Mouse (Mus musculus): Measurements from ENCODE around the gene Itgb7. TPM values are rescaled to one million over a fixed set of nuclear protein-coding genes. Genes with fewer than 3 reads are reported as not detected.

Gene Itgb7
- polyA plus RNA-seq, 2 experiments from 2014 or later, result 511 to 537 TPM

- ATAC-seq, result no peak
Measured at GRCm38 (mm10) chr15:102192820-102193386, 38.8 kb downstream of the Itgb7 start.

DNA sequence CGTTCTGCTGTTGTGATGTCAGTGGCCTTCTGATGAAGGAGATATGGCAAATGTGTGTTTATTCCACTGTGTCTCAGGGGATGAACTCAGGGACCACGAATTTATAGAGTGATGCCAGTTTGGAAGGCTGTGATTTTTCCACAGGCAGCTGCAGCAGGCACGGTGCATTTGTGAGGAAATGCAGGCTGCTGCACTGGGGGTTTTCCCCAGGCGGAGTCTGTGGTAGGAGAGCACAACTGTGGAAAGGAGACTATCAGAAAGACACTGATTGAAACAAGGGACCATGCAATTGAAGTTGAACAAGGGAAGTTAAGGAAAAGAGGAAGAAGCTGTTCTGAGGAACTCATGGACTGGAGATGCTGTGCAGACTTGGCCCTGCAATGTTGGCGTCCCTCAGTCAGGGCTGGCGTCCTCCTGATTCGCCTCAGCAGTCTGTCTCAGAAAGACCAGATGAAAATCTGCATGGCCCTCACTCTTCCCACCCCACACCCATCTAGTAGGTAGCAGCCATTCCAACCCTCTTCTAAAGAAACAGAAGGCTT lies 39.4 kb downstream of the Itgb7 start:
- no peak for ATAC-seq

DNA sequence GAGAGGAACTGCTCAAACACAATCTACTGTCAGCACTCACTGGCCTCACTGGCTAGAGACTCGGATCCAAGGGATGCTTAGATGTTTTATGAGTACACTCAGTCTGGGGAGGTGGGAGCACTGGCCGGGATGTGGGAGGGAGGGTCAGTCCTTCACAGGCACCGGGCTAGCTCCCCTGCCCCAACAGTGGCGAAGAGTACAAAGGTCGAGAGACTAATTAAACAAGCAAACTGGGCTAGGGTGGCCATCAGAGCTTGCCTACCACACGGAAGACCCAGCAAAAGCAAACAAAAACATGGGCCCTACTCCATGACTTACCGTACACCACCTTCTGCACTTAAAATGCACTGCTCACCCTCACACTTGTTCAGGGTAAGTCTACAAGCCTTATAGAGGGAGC lies 40.0 kb downstream of the Itgb7 start:
- ATAC-seq, result no peak

GRCm38 (mm10) chr15:102188883-102189282 lies 42.9 kb downstream of the Itgb7 start:
- no peak for ATAC-seq

- no peak for ATAC-seq
Measured at GRCm38 (mm10) chr15:102188096-102188495, 43.6 kb downstream of the Itgb7 start.

- ATAC-seq, result no peak
Measured at GRCm38 (mm10) chr15:102186239-102186638, 45.5 kb downstream of the Itgb7 start.

- no peak for ATAC-seq
Measured at GRCm38 (mm10) chr15:102183076-102183475, 48.7 kb downstream of the Itgb7 start.

DNA sequence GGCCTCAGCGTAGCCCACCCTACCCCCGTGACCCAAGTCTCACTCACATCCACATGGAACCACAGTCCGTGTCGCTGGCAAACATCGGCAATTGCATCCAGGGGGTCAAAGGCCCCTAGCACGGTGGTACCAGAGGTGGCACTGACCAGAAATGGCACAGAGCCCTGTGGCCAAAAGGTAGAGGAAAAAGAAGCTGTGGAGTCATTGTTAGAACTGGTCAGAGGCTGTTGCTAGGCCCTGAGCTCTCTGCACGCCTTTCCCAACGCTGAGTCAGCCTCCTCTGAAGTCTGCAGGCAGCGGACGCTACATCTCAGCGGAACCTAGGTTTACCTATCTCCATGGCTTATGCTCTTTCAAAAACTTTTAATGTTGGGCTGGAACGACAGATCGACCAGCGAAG lies 51.8 kb downstream of the Itgb7 start:
- no peak for ATAC-seq

GRCm38 (mm10) chr15:102179106-102179505 lies 52.6 kb downstream of the Itgb7 start:
- no peak for ATAC-seq

DNA sequence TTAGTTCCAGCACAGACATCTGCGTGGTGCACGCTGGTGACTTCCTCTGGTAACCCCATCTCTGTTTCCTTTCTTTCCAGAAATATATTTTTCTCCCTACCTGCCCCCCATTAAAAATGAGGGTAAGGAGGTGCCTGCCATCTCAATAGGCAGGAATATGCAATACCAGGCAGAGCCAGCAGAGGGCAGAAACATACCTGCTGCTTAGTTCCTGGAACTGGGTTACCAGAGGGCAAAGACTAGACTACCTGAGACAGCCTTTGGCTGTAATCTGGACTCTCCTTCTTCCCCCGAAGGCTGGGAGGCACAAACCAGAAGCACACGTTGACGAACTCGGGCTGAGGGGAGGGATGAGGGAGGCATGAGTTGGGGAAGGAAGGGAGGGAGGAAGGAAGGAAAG lies 53.5 kb downstream of the Itgb7 start:
- ATAC-seq, result peak; percentile 54

DNA sequence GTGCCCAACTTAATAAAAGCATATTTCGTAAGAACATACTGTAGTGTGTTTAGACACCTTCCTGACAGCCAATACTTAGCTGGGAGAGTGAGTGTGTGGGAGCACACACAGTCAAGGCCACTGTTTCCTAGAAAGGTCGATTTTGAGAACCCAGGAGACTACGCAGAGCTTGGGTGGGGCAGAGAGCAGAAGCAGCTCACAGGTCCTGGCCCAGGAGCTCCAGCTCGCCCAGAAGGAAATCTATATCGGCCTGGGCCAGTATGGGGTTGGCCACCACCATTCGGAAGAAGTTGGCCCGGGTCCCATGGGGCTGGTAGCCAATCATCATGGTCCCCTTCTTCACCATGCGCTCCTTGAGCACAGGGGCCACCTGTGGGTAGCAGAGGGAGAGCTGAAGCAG lies 54.3 kb downstream of the Itgb7 start:
- no peak for ATAC-seq

DNA sequence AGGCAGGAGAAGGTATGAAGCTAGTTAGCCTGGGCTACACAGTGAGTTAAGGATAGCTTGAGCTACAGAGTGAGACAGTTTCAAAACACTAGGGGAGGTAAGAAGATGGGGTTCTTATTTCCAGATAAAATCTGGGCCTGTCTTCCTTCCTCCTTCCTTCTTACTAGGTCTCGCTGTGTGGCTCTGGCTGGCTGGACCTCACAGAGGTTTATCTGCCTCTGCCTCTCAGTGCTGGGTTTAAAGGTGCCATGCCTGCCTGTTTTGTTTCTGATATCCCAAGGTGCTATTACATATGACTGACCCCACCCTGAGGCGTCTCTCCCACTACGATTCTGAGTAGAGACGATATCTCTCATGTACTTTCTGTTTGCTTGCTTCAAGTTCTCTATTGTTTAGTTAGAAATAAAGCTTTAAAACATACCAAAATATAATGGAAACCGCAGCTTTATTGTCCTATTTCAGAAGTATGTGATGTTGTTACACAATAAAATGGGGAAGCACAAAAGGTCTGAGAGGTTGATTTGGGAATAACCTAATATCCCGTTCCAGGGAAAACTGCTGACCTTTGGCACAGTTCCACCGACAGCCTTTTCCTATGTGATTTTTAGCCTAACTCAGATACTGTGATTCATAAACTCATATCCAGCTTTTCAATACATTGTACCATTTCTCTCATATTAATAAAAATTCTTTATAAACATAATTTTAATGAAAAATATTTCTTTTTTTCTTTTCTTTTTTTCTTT lies 55.0 kb downstream of the Itgb7 start:
- no peak for ATAC-seq

DNA sequence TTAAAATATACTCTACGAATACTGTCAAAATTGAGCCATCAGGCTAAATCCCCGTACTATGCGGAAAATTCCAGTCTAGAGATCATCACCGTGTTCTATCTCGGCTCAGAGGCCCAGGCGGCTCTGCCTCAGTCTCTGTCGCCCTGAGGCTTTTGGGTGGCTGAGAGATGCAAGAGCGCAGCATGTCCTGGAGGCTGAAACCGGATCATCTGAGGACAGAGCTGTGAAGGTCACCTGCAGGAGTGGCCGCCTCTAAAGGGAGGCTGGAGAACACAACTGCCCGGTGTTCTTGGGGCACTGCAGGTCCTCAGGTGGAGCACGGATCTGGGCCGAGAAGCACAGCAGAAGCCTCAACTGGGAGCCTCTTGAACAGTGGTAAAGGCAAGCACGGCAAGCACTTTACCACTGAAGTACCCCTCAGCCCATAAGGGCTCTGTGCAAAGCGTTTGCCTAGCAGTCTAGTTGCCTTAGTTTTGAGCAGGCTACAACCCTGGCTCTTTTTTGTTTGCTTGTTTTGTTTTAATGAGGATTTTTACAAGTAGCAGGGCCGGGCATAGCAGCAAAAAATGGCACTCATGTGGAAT lies 55.9 kb downstream of the Itgb7 start:
- no peak for ATAC-seq

- no peak for ATAC-seq
Measured at GRCm38 (mm10) chr15:102173581-102173980, 58.2 kb downstream of the Itgb7 start.

DNA sequence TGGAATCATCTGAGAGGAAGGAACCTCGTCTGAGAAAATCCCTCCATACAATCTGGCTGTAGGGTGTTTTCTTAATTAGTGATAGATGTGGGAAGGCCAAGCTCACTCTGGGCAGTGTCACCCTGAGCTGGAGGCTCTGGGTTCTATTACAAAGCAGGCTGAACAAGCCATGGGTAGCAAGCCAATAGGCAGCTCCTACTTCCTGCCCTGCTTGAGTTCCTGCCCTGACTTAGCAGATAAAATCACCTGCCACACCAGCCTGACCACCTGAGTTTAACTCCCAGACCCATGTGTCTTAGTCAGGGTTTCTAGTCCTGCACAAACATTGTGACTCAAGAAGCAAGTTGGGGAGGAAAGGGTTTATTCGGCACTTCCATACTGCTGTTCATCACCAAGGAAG lies 62.7 kb downstream of the Itgb7 start:
- no peak for ATAC-seq

DNA sequence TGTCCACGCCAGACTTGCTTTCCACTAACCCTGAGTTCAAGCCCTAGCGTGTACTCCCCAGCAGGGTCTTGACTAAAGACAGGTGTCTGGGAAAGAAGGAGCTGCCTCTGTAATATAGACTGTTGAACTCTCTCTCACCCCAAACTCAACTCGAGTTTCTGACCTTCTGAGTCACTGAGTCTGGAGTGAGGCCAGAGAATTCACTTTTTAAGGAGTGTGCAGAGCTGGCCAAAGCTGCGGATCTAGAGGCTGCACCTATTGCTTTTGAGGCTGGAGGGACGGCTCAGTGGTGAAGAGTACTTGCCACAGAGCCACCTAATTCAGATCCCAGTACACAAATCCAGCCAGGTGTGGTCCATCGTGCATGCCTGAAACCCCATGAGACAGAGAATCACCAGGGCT lies 64.1 kb downstream of the Itgb7 start:
- no peak for ATAC-seq

Other genes starting within 250 kb of the Itgb7 start
- not detected for gene Krt8, start 227.5 kb downstream of the Itgb7 start, polyA plus RNA-seq (2017; shearing (Covaris generic))
- not detected for gene Krt18, start 203.8 kb downstream of the Itgb7 start, polyA plus RNA-seq (2017; shearing (Covaris generic))
- gene Eif4b, start 158.2 kb downstream of the Itgb7 start, polyA plus RNA-seq (2017; shearing (Covaris generic)), result 100 to 1,000 TPM in 1 of 2 experiments, 10 to 100 TPM in 1; 87.7 to 132 TPM
- gene Tns2, start 131.5 kb downstream of the Itgb7 start, polyA plus RNA-seq (2017; shearing (Covaris generic)), result 1 to 10 TPM; 1.5 to 2.9 TPM
- 10 to 100 TPM; 19.5 to 42.0 TPM for gene Spryd3, start 95.7 kb downstream of the Itgb7 start, polyA plus RNA-seq (2017; shearing (Covaris generic))
- gene Igfbp6, start 87.6 kb downstream of the Itgb7 start, polyA plus RNA-seq (2017; shearing (Covaris generic)), result under 1 TPM in 1 of 2 experiments, not detected in 1; 0.81 TPM
- gene Soat2, start 81.4 kb downstream of the Itgb7 start, polyA plus RNA-seq (2017; shearing (Covaris generic)), result 1 to 10 TPM; 1.2 to 1.5 TPM
- 10 to 100 TPM; 21.5 to 23.1 TPM for gene Zfp740, start 28.7 kb downstream of the Itgb7 start, polyA plus RNA-seq (2017; shearing (Covaris generic))
- 1 to 10 TPM; 6.6 to 9.3 TPM for gene Csad, start 27.2 kb downstream of the Itgb7 start, polyA plus RNA-seq (2017; shearing (Covaris generic))
- 10 to 100 TPM; 16.9 to 24.8 TPM for gene Rarg, start 25.6 kb upstream of the Itgb7 start, polyA plus RNA-seq (2017; shearing (Covaris generic))
- not detected for gene Gm9918, start 38.6 kb upstream of the Itgb7 start, polyA plus RNA-seq (2017; shearing (Covaris generic))
- 10 to 100 TPM; 36.7 to 40.7 TPM for gene Mfsd5, start 47.5 kb upstream of the Itgb7 start, polyA plus RNA-seq (2017; shearing (Covaris generic))
- 1 to 10 TPM; 3.6 to 5.0 TPM for gene Espl1, start 64.3 kb upstream of the Itgb7 start, polyA plus RNA-seq (2017; shearing (Covaris generic))
- gene Pfdn5, start 94.2 kb upstream of the Itgb7 start, polyA plus RNA-seq (2017; shearing (Covaris generic)), result 1,000 to 10,000 TPM; 1,328 to 1,584 TPM
- gene Myg1, start 99.8 kb upstream of the Itgb7 start, polyA plus RNA-seq (2017; shearing (Covaris generic)), result 100 to 1,000 TPM; 109 to 120 TPM
- gene Aaas, start 118.8 kb upstream of the Itgb7 start, polyA plus RNA-seq (2017; shearing (Covaris generic)), result 10 to 100 TPM; 45.7 to 48.7 TPM
- gene Sp7, start 135.2 kb upstream of the Itgb7 start, polyA plus RNA-seq (2017; shearing (Covaris generic)), result not detected
- 10 to 100 TPM; 20.6 to 21.6 TPM for gene Sp1, start 174.2 kb upstream of the Itgb7 start, polyA plus RNA-seq (2017; shearing (Covaris generic))
- not detected for gene Amhr2, start 213.4 kb upstream of the Itgb7 start, polyA plus RNA-seq (2017; shearing (Covaris generic))
- 1,000 to 10,000 TPM; 1,157 to 1,321 TPM for gene Prr13, start 227.1 kb upstream of the Itgb7 start, polyA plus RNA-seq (2017; shearing (Covaris generic))
- gene Pcbp2, start 238.6 kb upstream of the Itgb7 start, polyA plus RNA-seq (2017; shearing (Covaris generic)), result 100 to 1,000 TPM; 208 to 220 TPM

Data from activated CD4-positive, CD25-positive, alpha-beta regulatory T cell, adult 4 months (primary cell).